Mouse (Mus musculus): ENCODE results near the gene Dclk2.

GRCm38 (mm10) chr3:86768969-86769368 lies 151.7 kb downstream of the Dclk2 start:
- TF ChIP-seq CTCF (IDR thresholded peaks at IDR 0.05; ENCODE audit: low read depth) (no peak), EP300 (IDR thresholded peaks at IDR 0.05; ENCODE audit: low read depth) (no peak)

Measured in heart, postnatal 0 days (tissue).